Mouse (Mus musculus) testis, adult 2 months (tissue): ENCODE measurements around the gene Mup19. TPM values are rescaled to one million over a fixed set of nuclear protein-coding genes. Genes with fewer than 3 reads are reported as not detected.
"Not testable (repeated sequence)": the region's sequence is repeated elsewhere in the genome, so short reads cannot be mapped to it uniquely, and the experiment has no call there.

Experiments used
- H3K27ac ChIP-seq: fragments of 200-500 bp; 2 replicates; pipeline ENCODE4 v1.5.1; 2012; ENCODE audit warnings: low read depth, low read length; ENCODE audit not compliant: control insufficient read depth, insufficient read depth
- H3K27me3 ChIP-seq: fragments of 200-500 bp; 2 replicates; pipeline ENCODE4 v1.6.1; 2012; ENCODE audit warnings: mild to moderate bottlenecking, low read length, moderate library complexity; ENCODE audit not compliant: control insufficient read depth, insufficient read depth
- H3K36me3 ChIP-seq: fragments of 200-500 bp; 2 replicates; pipeline ENCODE4 v1.6.1; 2012; ENCODE audit warnings: mild to moderate bottlenecking, low read length; ENCODE audit not compliant: control insufficient read depth, insufficient read depth
- H3K4me1 ChIP-seq: fragments of 200-500 bp; 2 replicates; pipeline ENCODE4 v1.6.1; 2012; ENCODE audit warnings: low read length; ENCODE audit not compliant: control insufficient read depth, insufficient read depth
- H3K4me3 ChIP-seq: fragments of 200-500 bp; 2 replicates; pipeline ENCODE4 v1.5.1; 2012; ENCODE audit warnings: low read depth, mild to moderate bottlenecking, low read length, moderate library complexity, mixed read lengths; ENCODE audit not compliant: control insufficient read depth
- CTCF ChIP-seq: fragments of 200-500 bp; IDR thresholded peaks from 2 replicates; pipeline ENCODE4 v1.5.1; 2012; ENCODE audit warnings: low read depth, mild to moderate bottlenecking, inconsistent platforms, low read length, moderate library complexity; ENCODE audit not compliant: control insufficient read depth, insufficient read depth, insufficient replicate concordance
- POLR2A ChIP-seq: fragments of 200-500 bp; IDR thresholded peaks from 2 replicates; pipeline ENCODE4 v1.6.1; 2012; ENCODE audit warnings: low read depth, mild to moderate bottlenecking, inconsistent platforms, low read length, moderate library complexity; ENCODE audit not compliant: control insufficient read depth
- polyA plus RNA-seq: library from polyadenylated mRNA; depleted of rRNA; stranded (reverse); fragments of >200 nt; gene quantifications from 2 replicates; pipeline ENCODE4 v1.2.3, GENCODE M21; 2012; rRNA removed

Gene Mup19
- not detected in 2 replicates for polyA plus RNA-seq

DNA sequence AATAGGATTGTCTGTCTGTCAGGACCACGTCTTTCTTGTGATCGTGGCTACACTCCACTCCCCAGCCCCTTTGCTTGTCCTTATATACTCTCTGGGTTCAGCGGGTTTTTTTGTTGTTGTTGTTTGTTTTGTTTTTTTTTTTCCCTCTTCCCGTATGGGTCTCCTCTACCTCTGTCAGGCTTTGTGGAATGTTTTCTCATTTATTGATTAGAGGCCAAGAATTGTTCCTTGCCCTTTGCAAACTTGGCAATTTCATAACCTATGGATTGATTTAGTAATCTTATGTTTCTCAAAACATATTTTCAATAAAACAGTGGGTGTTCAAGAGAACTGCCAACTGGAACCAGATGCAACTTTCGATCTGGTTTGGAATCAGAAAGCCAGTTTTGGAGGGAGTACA is at the start of gene Mup19:
Mup19 (minus strand) TSS at position 101 of the 400 bp plus-strand sequence.
- H3K4me1 ChIP-seq, H3K4me3 ChIP-seq, H3K27me3 ChIP-seq, H3K27ac ChIP-seq, H3K36me3 ChIP-seq: not testable (repeated sequence)

DNA sequence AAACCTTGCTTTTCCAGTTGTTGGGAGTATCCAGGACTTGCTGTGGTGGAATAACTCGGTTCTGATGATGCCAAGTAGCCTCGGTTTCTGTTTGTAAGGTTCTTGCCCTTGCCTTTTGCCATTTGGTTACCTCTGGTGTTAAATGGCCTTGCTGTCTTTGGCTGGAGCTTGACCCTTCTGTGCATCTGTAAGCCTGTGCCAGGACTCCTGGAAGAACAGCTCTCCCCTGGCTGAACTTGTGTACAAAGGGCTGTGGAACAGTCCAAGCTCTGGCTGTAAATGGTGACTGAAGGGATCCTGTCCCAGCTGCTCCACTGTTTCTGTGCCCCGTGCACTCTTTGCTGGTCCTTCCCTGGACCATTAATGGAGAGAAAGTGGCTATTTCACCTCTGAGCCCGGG is 47.1 kb upstream of the Mup19 start:
- TF ChIP-seq POLR2A (no peak), CTCF (no peak)
- Histone ChIP-seq H3K4me1 (no peaks in the 10 kb centered on the region), H3K36me3 (no peaks in the 10 kb centered on the region), H3K27me3 (no peaks in the 10 kb centered on the region), H3K4me3 (no peak overlapping the region), H3K27ac (no peak overlapping the region)

DNA sequence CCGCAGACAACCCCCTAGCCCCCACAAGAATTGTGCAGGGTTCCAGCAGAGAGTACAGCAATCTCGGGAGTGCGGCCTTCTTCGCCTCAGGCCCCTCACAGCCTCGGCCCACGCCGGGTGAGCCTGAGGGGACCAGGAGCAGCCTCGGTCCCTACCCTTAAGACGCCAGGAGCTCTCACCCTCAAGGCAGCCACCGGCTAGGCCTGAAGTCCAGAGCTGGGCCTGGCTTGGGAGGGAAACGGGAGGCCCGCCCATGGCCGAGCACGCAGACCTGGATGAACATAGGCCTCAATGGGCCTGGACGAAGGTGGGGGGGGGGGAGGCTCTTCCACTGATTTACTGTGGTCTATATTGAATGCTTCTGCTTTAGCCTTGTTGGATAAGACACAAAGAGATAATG is 41.1 kb upstream of the Mup19 start:
- H3K27ac ChIP-seq: no peak overlapping the region
- no peak overlapping the region; the same call in 1 of the 2 replicates for H3K4me3 ChIP-seq
- H3K36me3 ChIP-seq: no peaks in the 10 kb centered on the region
- H3K27me3 ChIP-seq: no peaks in the 10 kb centered on the region
- TF ChIP-seq CTCF: no peak
- H3K4me1 ChIP-seq: no peaks in the 10 kb centered on the region

DNA sequence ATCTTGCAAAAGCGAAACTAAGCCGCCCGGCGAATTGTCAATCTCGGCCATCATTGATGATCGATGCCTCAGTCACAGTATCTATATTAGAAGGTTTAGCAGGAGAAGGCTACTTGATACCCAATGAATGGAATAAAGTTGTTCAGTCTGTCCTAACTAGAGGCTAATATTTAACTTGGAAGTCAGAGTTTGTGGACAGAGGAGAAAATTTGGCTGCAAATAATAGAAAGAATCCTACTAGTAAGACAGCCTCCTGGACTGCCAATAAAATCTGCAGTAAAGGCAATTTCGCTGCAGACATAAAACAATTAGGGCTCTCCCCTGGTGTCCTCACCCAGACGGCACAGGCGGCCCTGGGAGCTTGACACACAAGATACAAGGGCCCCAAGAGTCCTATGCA is 40.5 kb upstream of the Mup19 start:
- not testable (repeated sequence) for H3K36me3 ChIP-seq, H3K4me3 ChIP-seq, H3K27ac ChIP-seq, H3K27me3 ChIP-seq, H3K4me1 ChIP-seq

DNA sequence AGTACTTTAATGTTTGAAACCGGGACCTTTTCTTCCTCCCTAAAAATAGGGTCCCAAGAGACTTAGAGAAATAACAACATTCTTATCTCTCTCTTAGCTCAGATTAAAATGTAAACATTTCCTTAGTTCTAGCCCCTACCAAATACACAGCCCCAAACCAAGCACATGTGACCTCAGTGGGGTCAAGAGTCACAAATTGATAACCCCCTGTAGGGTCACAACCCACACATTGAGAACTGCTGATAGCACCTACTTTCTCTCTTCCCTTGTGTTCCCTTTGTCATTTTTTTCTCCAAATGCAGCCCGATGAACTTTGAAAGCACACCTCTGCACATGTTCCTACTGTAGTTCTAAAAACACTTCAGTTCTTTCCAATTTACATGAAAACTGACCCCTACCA is 33.5 kb upstream of the Mup19 start:
- Histone ChIP-seq H3K27ac (no peak overlapping the region), H3K4me3 (no peak overlapping the region), H3K27me3 (no peaks in the 10 kb centered on the region), H3K36me3 (no peaks in the 10 kb centered on the region), H3K4me1 (no peaks in the 10 kb centered on the region)
- no peak for TF ChIP-seq POLR2A
- no peak for TF ChIP-seq CTCF

DNA sequence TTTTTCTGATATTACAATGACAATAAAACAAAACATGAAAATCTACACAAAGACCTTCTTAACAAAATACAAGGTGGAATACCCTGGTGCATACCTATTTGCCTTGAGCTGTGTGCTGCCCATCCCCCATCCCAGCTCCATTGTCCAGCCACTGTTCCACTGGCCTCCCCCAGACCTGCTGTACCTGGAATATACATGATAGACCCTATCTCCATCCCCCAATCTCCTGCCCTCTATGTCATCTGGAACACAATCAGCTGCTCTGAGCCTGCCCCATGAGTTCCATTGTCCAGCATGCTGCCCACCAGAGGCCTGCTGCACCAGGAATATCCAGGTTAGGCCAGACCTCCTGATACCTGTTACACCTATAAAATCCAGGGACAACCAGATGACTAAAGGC is 31.4 kb upstream of the Mup19 start:
- Histone ChIP-seq H3K4me3 (no peak overlapping the region), H3K27ac (no peak overlapping the region), H3K27me3 (no peaks in the 10 kb centered on the region), H3K4me1 (no peaks in the 10 kb centered on the region), H3K36me3 (no peaks in the 10 kb centered on the region)
- TF ChIP-seq CTCF (no peak), POLR2A (no peak)

GRCm38 (mm10) chr4:61811193-61811592 is 29.1 kb upstream of the Mup19 start:
- H3K27ac ChIP-seq, H3K27me3 ChIP-seq, H3K36me3 ChIP-seq, H3K4me3 ChIP-seq, H3K4me1 ChIP-seq: not testable (repeated sequence)
- peak; percentile 70; the same call in 1 of the 2 replicates for TF ChIP-seq CTCF

GRCm38 (mm10) chr4:61808926-61809325 is 26.9 kb upstream of the Mup19 start:
- not testable (repeated sequence) for H3K27ac ChIP-seq, H3K4me1 ChIP-seq

DNA sequence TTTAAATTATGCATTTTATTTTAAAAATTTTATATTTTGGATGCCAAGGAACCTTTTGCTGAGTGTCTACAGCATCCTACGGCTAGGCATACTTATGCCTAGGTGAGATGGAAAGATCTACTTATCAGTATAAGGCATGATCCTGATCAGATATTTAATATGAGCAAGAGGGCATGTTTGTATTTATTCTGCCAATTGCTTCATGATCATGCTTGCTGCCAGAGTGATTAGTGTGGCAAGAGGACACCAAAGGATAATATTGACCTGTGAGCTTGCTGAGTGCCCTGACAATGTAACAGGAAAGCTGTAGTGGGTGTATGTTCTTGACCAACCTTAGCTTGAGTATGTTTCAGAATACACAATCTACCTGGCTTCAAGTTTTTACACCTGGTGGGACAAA is 7.6 kb upstream of the Mup19 start:
- not testable (repeated sequence) for H3K27me3 ChIP-seq, H3K4me3 ChIP-seq, H3K4me1 ChIP-seq, H3K27ac ChIP-seq, H3K36me3 ChIP-seq

More at GRCm38 (mm10) chr4:61808926-61809325, 26.9 kb upstream of the Mup19 start:
- H3K27me3 ChIP-seq, H3K36me3 ChIP-seq, H3K4me3 ChIP-seq: not testable (repeated sequence)

GRCm38 (mm10) chr4:61784231-61784630 is 2.2 kb upstream of the Mup19 start:
- H3K27ac ChIP-seq, H3K4me3 ChIP-seq, H3K4me1 ChIP-seq, H3K36me3 ChIP-seq, H3K27me3 ChIP-seq: not testable (repeated sequence)
